Mouse (Mus musculus) embryonic fibroblast, embryonic 13.5 days (primary cell): ENCODE measurements at regions not wholly inside any gene's neighbourhood (a gene's known extent, or its start where the extent isn't known, plus 50 kb on each side); places are given as distances from the start of the nearest gene placed in this dataset.

ENCODE experiments used
- H3K27ac ChIP-seq: 2 replicates; pipeline ENCODE4 v1.5.1; 2012; ENCODE audit warnings: low read length, control low read depth, inconsistent platforms; ENCODE audit not compliant: insufficient read depth
- H3K4me1 ChIP-seq: 2 replicates; pipeline ENCODE4 v1.6.1; 2011; ENCODE audit warnings: low read length; ENCODE audit not compliant: control insufficient read depth, insufficient read depth
- H3K4me3 ChIP-seq: 2 replicates; pipeline ENCODE4 v1.5.1; 2011; ENCODE audit warnings: mild to moderate bottlenecking, control low read depth, low read length; ENCODE audit not compliant: insufficient read depth
- CTCF ChIP-seq: IDR thresholded peaks from 2 replicates; pipeline ENCODE4 v1.5.1; 2011; ENCODE audit warnings: mild to moderate bottlenecking, control low read depth, low read length, moderate library complexity, borderline replicate concordance; ENCODE audit not compliant: insufficient read depth
- POLR2A ChIP-seq: IDR thresholded peaks from 2 replicates; pipeline ENCODE4 v1.6.1; 2011; ENCODE audit warnings: low read depth, mild to moderate bottlenecking, control low read depth, low read length, moderate library complexity

- no peak overlapping the region for H3K27ac ChIP-seq
- TF ChIP-seq CTCF = no peak
- no peak for TF ChIP-seq POLR2A
- H3K4me1 ChIP-seq = no peaks in the 10 kb centered on the region
- H3K4me3 ChIP-seq = no peak overlapping the region
These were observed 237.6 kb upstream of the Ccdc122 start for GRCm38 (mm10) chr14:76798925-76799428.

- Histone ChIP-seq H3K4me1 (no peaks in the 10 kb centered on the region), H3K27ac (no peak overlapping the region)
These were observed 238.1 kb upstream of the Ccdc122 start for GRCm38 (mm10) chr14:76798488-76798887.

GRCm38 (mm10) chr14:76797518-76797917, 239.1 kb upstream of the Ccdc122 start:
- no peak for TF ChIP-seq CTCF
- TF ChIP-seq POLR2A = no peak
- Histone ChIP-seq H3K4me1 (no peaks in the 10 kb centered on the region), H3K4me3 (no peak overlapping the region), H3K27ac (no peak overlapping the region)

More at GRCm38 (mm10) chr14:76798488-76798887, 238.1 kb upstream of the Ccdc122 start:
- TF ChIP-seq POLR2A (no peak), CTCF (no peak)
- H3K4me3 ChIP-seq = no peak overlapping the region

GRCm38 (mm10) chr14:76791811-76792571, 235.3 kb upstream of the Serp2 start:
- no peak overlapping the region for H3K27ac ChIP-seq
- H3K4me1 ChIP-seq = peaks cover 20% of the 10 kb centered on the region
- no peak for TF ChIP-seq CTCF
- TF ChIP-seq POLR2A = no peak
- no peak overlapping the region for H3K4me3 ChIP-seq

GRCm38 (mm10) chr14:76789376-76789775, 232.7 kb upstream of the Serp2 start:
- Histone ChIP-seq H3K4me1 (peaks cover 22% of the 10 kb centered on the region), H3K4me3 (no peak overlapping the region), H3K27ac (peak overlapping the region; percentile 69)
- no peak for TF ChIP-seq POLR2A
- no peak for TF ChIP-seq CTCF

GRCm38 (mm10) chr14:76787601-76788000, 230.9 kb upstream of the Serp2 start:
- H3K4me3 ChIP-seq = no peak overlapping the region
- H3K4me1 ChIP-seq = peaks cover 22% of the 10 kb centered on the region
- TF ChIP-seq POLR2A (no peak), CTCF (no peak)
- H3K27ac ChIP-seq = 0 out of 2 replicates have a peak overlapping the region, but pooled peaks have one; percentile 23

- Histone ChIP-seq H3K4me3 (no peak overlapping the region), H3K4me1 (peaks cover 20% of the 10 kb centered on the region), H3K27ac (no peak overlapping the region)
- TF ChIP-seq POLR2A = no peak
- TF ChIP-seq CTCF = no peak
These were observed 229.5 kb upstream of the Serp2 start for GRCm38 (mm10) chr14:76786214-76786613.

GRCm38 (mm10) chr14:76781524-76781880, 224.8 kb upstream of the Serp2 start:
- Histone ChIP-seq H3K4me1 (peaks cover 14% of the 10 kb centered on the region), H3K27ac (no peak overlapping the region; the same call in 1 of the 2 replicates), H3K4me3 (no peak overlapping the region)
- TF ChIP-seq CTCF = no peak
- no peak for TF ChIP-seq POLR2A

GRCm38 (mm10) chr14:76780572-76781523, 224.2 kb upstream of the Serp2 start:
- peak overlapping the region; percentile 73 for H3K27ac ChIP-seq
- H3K4me1 ChIP-seq = peaks cover 14% of the 10 kb centered on the region
- H3K4me3 ChIP-seq = no peak overlapping the region
- TF ChIP-seq CTCF = no peak
